Mouse (Mus musculus) heart, embryonic 11.5 days (tissue): Measurements from ENCODE around the gene Enox1. TPM values are rescaled to one million over a fixed set of nuclear protein-coding genes. Genes with fewer than 3 reads are reported as not detected.

Experiments used
- ATAC-seq: fragments of 200-750 bp; cut with Nextera tagmentation; replicated peaks from 2 replicates; pipeline ENCODE4 v1.8.0; 2017; ENCODE audit warnings: moderate library complexity; ENCODE audit not compliant: insufficient number of reproducible peaks, low FRiP score, low TSS enrichment
- H3K27ac ChIP-seq: fragments of 300-500 bp; sonication (generic); 2 replicates; pipeline ENCODE4 v1.5.1; 2014; ENCODE audit warnings: mild to moderate bottlenecking, low read depth, low read length
- H3K27me3 ChIP-seq: fragments of 300-500 bp; sonication (generic); 2 replicates; pipeline ENCODE4 v1.6.1; 2014; ENCODE audit warnings: mild to moderate bottlenecking, low read length, mixed read lengths; ENCODE audit not compliant: control insufficient read depth, insufficient read depth
- H3K36me3 ChIP-seq: fragments of 300-500 bp; sonication (generic); 2 replicates; pipeline ENCODE4 v1.6.1; 2014; ENCODE audit warnings: mild to moderate bottlenecking, low read length, moderate library complexity, mixed read lengths; ENCODE audit not compliant: control insufficient read depth, insufficient read depth
- H3K4me1 ChIP-seq: fragments of 300-500 bp; sonication (generic); 2 replicates; pipeline ENCODE4 v1.6.1; 2014; ENCODE audit warnings: low read length; ENCODE audit not compliant: control insufficient read depth, insufficient read depth
- H3K4me2 ChIP-seq: fragments of 300-500 bp; sonication (generic); 2 replicates; pipeline ENCODE4 v1.6.1; 2014; ENCODE audit warnings: mild to moderate bottlenecking, moderate library complexity
- H3K4me3 ChIP-seq: fragments of 300-500 bp; sonication (generic); 2 replicates; pipeline ENCODE4 v1.5.1; 2014; ENCODE audit warnings: low read depth, low read length
- H3K9ac ChIP-seq: fragments of 300-500 bp; sonication (generic); 2 replicates; pipeline ENCODE4 v1.6.1; 2014; ENCODE audit warnings: mild to moderate bottlenecking, low read depth, low read length, moderate library complexity
- H3K9me3 ChIP-seq: fragments of 300-500 bp; sonication (generic); replicated peaks from 2 replicates; pipeline ENCODE4 v1.6.1; 2016; ENCODE audit warnings: low read length; ENCODE audit not compliant: control insufficient read depth
- WGBS: fragments of 180-500 bp; shearing (Covaris S2); extraction: QIAGEN DNeasy Blood & Tissue Kit; methylation state at CpG from one replicate; pipeline ENCODE4 v1.1.7; 2014; ENCODE audit not compliant: insufficient replicate concordance; 5-methylcytosine and 5-hydroxymethylcytosine counted together
- polyA plus RNA-seq: library from polyadenylated mRNA; unstranded; fragments of >200 nt; fragmentation: Nextera tagmentation; extraction: Ambion mirVana; gene quantifications from 2 replicates; pipeline ENCODE4 v1.2.1, GENCODE M21; 2014

The Enox1 gene
- polyA plus RNA-seq, 1 experiment from 2014 or later: 2.3 TPM

DNA sequence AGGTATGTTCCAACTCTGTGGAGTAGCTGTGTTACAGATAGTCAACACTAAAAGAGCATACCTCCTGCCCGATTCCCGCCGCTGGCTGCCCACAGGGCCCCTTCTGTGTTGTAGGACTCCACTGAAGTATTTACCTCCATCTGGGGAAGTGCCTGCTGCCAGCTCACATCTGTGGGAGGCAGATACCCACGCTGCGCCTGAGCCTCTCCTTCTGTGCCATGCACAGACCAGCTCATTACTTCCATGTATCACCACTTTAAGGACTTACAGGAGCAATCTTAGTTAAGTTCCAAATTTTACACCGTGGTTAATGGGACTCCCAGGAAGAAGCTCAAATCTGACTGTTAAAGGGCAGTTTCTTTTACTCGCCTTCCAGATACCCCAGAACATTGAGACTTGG, 23.7 kb downstream of the Enox1 start:
- Histone ChIP-seq H3K9me3 (no peaks in the 10 kb centered on the region), H3K4me2 (no peak overlapping the region), H3K4me3 (no peak overlapping the region), H3K36me3 (no peaks in the 10 kb centered on the region), H3K4me1 (no peaks in the 10 kb centered on the region; the same call in 1 of the 2 replicates), H3K27me3 (no peaks in the 10 kb centered on the region), H3K27ac (no peak overlapping the region), H3K9ac (no peak overlapping the region)
- no peak for ATAC-seq
- 84% methylated on average over 7 of the region's 7 CpGs for WGBS

DNA sequence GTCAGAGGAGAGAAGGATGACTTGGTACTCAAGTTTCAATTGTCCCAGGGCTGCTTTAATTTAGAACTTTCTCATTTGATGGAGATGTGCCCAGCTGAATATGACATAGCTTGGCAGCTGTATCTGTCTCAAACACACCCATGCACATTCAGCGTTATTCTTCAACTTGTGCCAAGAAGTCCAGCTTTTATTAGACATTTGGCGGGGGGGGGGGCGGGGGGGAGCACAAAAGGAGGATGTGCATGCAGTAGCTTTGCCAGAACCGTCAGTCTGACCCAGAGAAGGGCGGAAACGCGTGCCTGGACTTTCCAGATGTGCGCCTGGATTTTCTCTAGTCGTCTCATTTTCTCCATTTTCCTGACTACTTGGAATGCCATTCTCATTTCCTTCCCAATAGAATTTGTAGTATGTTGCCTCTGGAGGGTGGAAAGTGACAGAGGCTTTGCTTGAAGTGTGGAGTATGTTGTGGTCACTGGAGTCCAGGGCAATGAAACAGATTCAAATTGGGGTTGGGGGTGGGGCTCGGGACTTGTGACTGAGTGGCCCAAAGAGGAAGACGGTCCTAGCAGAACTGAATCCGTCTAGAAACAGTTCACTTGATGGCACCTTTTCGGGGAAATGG, 24.3 kb downstream of the Enox1 start:
- no peak for ATAC-seq
- 67% methylated on average over 13 of the region's 13 CpGs for WGBS
- no peak overlapping the region for H3K4me3 ChIP-seq

DNA sequence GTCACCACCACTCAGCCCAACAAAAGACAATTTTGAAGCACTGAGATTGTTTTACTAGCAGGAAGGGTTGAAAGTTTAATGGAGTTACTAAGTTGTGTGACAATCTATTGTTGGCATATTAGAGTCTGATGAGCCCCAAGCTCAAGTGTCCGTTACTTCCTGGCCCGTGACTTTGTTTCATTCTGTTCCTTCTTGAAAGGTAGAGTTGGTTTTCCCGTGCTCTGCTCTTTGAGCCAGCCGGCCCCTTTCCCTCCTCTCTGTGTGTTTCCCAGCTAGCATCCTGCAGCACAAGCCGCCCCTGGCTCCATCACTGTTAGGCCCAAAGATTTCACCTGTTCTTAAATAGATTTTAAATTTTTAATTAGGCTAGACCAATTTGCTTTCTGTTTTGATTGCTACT, 26.9 kb downstream of the Enox1 start:
- H3K4me3 ChIP-seq: no peak overlapping the region
- H3K9ac ChIP-seq: no peak overlapping the region
- no peaks in the 10 kb centered on the region for H3K27me3 ChIP-seq
- no peak for ATAC-seq
- H3K4me1 ChIP-seq: no peaks in the 10 kb centered on the region; the same call in 1 of the 2 replicates
- WGBS: 87% methylated on average over 5 of the region's 5 CpGs
- no peaks in the 10 kb centered on the region for H3K9me3 ChIP-seq
- no peak overlapping the region for H3K27ac ChIP-seq
- no peak overlapping the region for H3K4me2 ChIP-seq
- no peaks in the 10 kb centered on the region for H3K36me3 ChIP-seq

More for the DNA sequence above, 24.3 kb downstream of the Enox1 start:
- Histone ChIP-seq H3K4me1 (no peaks in the 10 kb centered on the region; the same call in 1 of the 2 replicates), H3K36me3 (no peaks in the 10 kb centered on the region), H3K27me3 (no peaks in the 10 kb centered on the region), H3K9ac (no peak overlapping the region), H3K4me2 (no peak overlapping the region), H3K27ac (no peak overlapping the region), H3K9me3 (no peaks in the 10 kb centered on the region)

DNA sequence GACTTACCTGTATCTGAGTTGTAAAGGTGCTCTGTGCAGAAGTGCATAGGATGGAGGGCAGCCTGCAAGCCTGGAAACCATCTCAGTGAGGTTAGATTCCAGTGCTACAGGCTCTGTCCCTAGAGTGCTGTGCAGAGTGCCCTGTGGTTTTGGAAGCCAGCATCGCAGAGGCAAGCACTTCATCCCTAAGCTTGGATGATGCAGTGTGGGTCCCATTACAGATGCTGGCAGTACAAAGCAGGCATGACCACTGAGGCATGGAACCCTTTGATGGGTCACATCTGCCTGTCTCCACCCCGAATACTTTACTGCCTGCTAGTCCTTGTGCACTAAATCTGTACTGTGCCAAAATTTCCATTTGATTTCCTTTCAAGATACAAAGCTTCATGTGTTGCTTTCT, 33.6 kb downstream of the Enox1 start:
- H3K27ac ChIP-seq: no peak overlapping the region
- H3K36me3 ChIP-seq: no peaks in the 10 kb centered on the region
- no peak overlapping the region for H3K4me3 ChIP-seq
- no peaks in the 10 kb centered on the region for H3K27me3 ChIP-seq
- WGBS: 75% methylated on average over 2 of the region's 2 CpGs
- ATAC-seq: no peak
- no peaks in the 10 kb centered on the region for H3K4me1 ChIP-seq
- no peak overlapping the region for H3K9ac ChIP-seq
- H3K4me2 ChIP-seq: no peak overlapping the region
- no peaks in the 10 kb centered on the region for H3K9me3 ChIP-seq

DNA sequence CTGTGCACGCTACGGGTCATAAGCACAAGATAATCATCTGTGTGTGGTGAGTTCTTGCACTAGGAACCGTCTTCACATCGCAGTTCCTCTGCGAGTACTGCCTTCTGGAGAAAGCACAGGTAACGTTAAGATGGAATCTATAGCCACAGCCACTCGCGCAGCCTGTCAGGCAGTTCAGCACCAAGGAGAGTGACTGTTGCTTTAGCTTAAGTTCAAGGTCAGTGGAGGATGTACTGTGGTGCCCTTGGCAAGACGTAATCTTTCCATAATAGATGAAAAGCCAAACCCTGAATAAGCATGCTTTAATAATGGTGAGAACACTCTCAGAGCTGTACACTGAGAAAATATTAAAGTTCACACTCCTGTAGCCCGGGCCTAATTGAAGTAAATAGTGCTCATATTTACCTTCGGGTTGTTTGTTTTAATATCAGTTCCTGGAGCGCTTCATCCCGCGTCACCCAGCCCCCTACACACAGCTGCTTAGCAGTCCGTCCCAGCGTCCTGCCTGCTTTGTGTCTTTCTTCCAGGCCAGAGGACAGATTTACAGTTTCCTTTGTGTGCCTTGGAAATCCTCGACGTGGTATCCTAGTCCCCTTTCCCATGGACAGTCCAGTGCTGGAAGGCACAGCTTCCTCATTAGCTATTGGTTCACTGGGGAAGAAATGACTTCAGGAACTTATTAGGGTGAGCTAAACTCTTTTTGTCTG, 38.9 kb downstream of the Enox1 start:
- Histone ChIP-seq H3K4me3 (no peak overlapping the region), H3K36me3 (no peaks in the 10 kb centered on the region), H3K4me2 (no peak overlapping the region), H3K27ac (no peak overlapping the region), H3K4me1 (no peaks in the 10 kb centered on the region), H3K9me3 (no peaks in the 10 kb centered on the region), H3K9ac (no peak overlapping the region), H3K27me3 (no peaks in the 10 kb centered on the region)
- no peak for ATAC-seq
- whole genome bisulfite sequencing: 59% methylated on average over 18 of the region's 18 CpGs

DNA sequence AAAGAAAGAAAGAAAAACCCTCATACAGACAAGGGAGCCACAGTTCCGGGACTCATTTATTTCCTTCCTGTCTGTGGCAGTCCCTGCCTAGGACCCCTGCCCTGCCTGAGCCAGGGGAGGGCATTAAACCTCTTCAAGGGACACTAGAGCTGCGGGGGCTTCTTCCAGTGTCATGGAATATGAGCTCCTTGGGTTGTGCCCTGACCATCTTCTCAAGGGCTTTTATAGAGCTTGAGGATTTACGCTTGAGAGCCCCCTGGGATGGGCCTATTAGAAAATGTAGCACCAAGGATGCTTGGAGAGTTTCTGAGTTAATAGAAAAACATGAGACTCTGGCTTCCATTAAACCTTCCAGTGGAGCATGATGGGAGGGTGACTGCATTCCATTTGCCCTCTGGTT, 39.7 kb downstream of the Enox1 start:
- no peak overlapping the region for H3K9ac ChIP-seq
- WGBS: 68% methylated on average over 3 of the region's 3 CpGs
- H3K4me2 ChIP-seq: no peak overlapping the region
- H3K4me1 ChIP-seq: no peaks in the 10 kb centered on the region
- no peaks in the 10 kb centered on the region for H3K27me3 ChIP-seq
- H3K36me3 ChIP-seq: no peaks in the 10 kb centered on the region
- ATAC-seq: no peak
- no peak overlapping the region for H3K4me3 ChIP-seq
- no peaks in the 10 kb centered on the region for H3K9me3 ChIP-seq
- no peak overlapping the region for H3K27ac ChIP-seq

DNA sequence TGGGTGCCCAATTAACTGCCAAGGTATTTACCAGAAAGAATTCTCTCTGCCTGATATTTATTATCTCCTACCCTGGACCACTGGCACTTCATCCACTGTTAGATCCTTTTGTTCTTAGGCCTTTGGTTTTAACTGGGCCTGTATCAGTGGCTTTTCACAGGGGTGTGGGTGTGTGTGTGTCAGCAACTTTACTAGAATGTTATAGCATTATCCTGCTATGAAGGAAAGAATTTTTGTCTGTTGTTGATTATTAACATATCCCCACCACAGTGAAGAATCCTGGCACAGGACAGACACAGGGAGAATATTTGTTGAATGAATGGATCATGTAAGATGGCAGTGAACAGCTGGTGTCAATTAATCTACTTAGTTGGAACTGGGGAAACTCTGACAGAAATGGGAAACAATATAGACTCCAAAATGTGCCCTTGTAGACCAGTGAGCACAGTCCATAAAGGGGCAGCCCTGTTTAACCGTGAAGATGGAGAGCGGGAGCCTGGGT, 40.9 kb downstream of the Enox1 start:
- no peaks in the 10 kb centered on the region for H3K36me3 ChIP-seq
- ATAC-seq: no peak
- H3K27me3 ChIP-seq: no peaks in the 10 kb centered on the region
- no peak overlapping the region for H3K4me3 ChIP-seq
- H3K4me2 ChIP-seq: no peak overlapping the region
- 86% methylated on average over 2 of the region's 2 CpGs for WGBS
- H3K9me3 ChIP-seq: no peaks in the 10 kb centered on the region
- H3K9ac ChIP-seq: no peak overlapping the region
- no peak overlapping the region for H3K27ac ChIP-seq
- no peaks in the 10 kb centered on the region for H3K4me1 ChIP-seq

DNA sequence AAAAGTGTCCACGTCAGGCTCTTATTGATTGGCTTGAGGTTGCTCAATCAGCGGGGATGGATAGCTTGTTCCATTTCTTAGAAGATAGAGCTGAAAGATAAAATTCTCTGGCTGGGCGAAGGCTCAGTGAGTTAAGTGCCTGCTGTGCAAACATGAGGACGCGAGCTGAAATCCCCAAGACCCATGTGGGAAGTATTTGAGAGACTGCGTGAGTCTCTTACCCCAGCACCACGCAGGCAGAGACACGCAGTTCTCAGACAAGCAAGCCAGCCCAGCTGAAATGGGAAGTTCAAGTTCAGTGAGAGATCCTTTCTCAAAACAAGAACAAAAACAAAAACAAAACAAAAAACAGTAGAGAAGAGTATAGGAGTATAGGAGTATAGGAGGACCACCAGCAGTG, 54.3 kb downstream of the Enox1 start:
- ATAC-seq: no peak
- H3K4me3 ChIP-seq: no peak overlapping the region
- H3K4me2 ChIP-seq: no peak overlapping the region
- no peaks in the 10 kb centered on the region for H3K9me3 ChIP-seq
- no peak overlapping the region for H3K27ac ChIP-seq
- H3K4me1 ChIP-seq: no peaks in the 10 kb centered on the region
- WGBS: 78% methylated on average over 8 of the region's 8 CpGs
- H3K27me3 ChIP-seq: no peaks in the 10 kb centered on the region
- H3K9ac ChIP-seq: no peak overlapping the region
- no peaks in the 10 kb centered on the region for H3K36me3 ChIP-seq

DNA sequence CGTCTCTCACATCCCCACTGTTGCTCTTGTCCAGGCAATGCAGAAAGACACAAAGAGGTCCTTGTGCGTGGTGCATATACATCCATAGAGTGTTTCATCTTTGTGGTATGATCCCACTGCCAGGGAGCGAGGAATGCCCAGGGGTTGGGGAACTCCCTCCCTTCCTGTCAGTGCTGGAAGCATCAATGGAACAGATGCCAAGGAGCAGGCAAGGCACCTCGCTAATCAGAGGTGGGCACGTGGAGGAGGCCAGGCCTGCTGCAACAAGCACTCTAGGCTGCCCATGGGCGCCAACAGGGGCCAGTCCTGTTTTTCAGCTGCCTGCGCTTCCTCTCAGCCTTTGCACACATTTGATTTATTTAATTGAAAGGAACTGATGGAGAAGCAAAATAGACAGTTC, 56.6 kb downstream of the Enox1 start:
- no peak overlapping the region for H3K4me2 ChIP-seq

More for the DNA sequence above, 56.6 kb downstream of the Enox1 start:
- H3K4me3 ChIP-seq: no peak overlapping the region
- 65% methylated on average over 7 of the region's 7 CpGs for WGBS
- H3K36me3 ChIP-seq: no peaks in the 10 kb centered on the region
- no peak overlapping the region for H3K9ac ChIP-seq
- H3K27me3 ChIP-seq: no peaks in the 10 kb centered on the region
- ATAC-seq: no peak
- H3K4me1 ChIP-seq: no peaks in the 10 kb centered on the region
- no peak overlapping the region for H3K27ac ChIP-seq
- no peaks in the 10 kb centered on the region for H3K9me3 ChIP-seq
